Mouse (Mus musculus): ENCODE results near the gene Pdxk. TPM values are rescaled to one million over a fixed set of nuclear protein-coding genes. Genes with fewer than 3 reads are reported as not detected.

Gene Pdxk
- polyA plus RNA-seq, 1 experiment from 2014 or later, result 8.3 TPM

DNA sequence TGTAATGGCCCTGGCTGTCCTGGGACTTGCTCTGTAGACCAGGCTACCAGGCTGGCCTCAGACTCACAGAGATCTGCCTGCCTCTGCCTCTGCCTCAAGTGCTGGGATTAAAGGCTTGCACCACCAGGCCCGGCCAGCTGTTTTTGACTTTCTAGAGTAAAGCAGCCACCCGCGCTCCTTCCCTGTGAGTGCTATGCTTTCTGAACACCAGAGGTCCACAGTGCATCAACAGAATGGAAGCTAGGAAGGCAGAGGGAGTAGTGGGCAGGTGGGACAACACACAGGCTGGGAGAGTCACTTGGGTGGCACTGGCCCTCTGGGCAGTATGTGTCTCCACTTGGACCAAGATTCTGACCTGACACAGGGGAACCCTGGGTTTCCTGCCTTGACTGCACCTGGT, 69.4 kb downstream of the Pdxk start:
- H3K4me3 ChIP-seq (ENCODE audit: low read depth, low read length), result no peak overlapping the region
- 86% methylated on average over 3 of the region's 3 CpGs for WGBS
- H3K36me3 ChIP-seq (ENCODE audit: control insufficient read depth, insufficient read depth, low read length), result peaks cover 5% of the 10 kb centered on the region
- H3K4me2 ChIP-seq (ENCODE audit: low read depth, severe bottlenecking), result no peak overlapping the region
- H3K27ac ChIP-seq (replicated peaks; ENCODE audit: low read depth, low read length), result no peak overlapping the region; the same call in 1 of the 2 replicates
- H3K27me3 ChIP-seq (ENCODE audit: control insufficient read depth, insufficient read depth, low read length), result peaks cover 16% of the 10 kb centered on the region
- H3K9me3 ChIP-seq (ENCODE audit: control insufficient read depth, low read length), result no peaks in the 10 kb centered on the region
- ATAC-seq (ENCODE audit: insufficient number of reproducible peaks, low FRiP score, low TSS enrichment, low read depth) (no peak), DNase-seq (ENCODE audit: low spot score) (peak; percentile 30)
- no peak overlapping the region for H3K9ac ChIP-seq (ENCODE audit: low read length)
- H3K4me1 ChIP-seq (ENCODE audit: control insufficient read depth, insufficient read depth, low read length), result 0 out of 2 replicates have a peak, but pooled peaks cover 3% of the 10 kb centered on the region

- no peaks in the 10 kb centered on the region for H3K36me3 ChIP-seq (ENCODE audit: control insufficient read depth, insufficient read depth, low read length)
- ATAC-seq (ENCODE audit: insufficient number of reproducible peaks, low FRiP score, low TSS enrichment, low read depth), result no peak
- DNase-seq (ENCODE audit: low spot score), result peak; percentile 80
- H3K27me3 ChIP-seq (ENCODE audit: control insufficient read depth, insufficient read depth, low read length), result peaks cover 16% of the 10 kb centered on the region
- peak overlapping the region; percentile 20; the same call in 1 of the 2 replicates for H3K4me2 ChIP-seq (ENCODE audit: low read depth, severe bottlenecking)
- no peak overlapping the region for H3K4me3 ChIP-seq (ENCODE audit: low read depth, low read length)
- WGBS, result 5% methylated on average over 18 of the region's 18 CpGs
- H3K9ac ChIP-seq (ENCODE audit: low read length), result no peak overlapping the region
- no peaks in the 10 kb centered on the region for H3K9me3 ChIP-seq (ENCODE audit: control insufficient read depth, low read length)
- H3K4me1 ChIP-seq (ENCODE audit: control insufficient read depth, insufficient read depth, low read length), result 0 out of 2 replicates have a peak, but pooled peaks cover 3% of the 10 kb centered on the region
- no peak overlapping the region for H3K27ac ChIP-seq (replicated peaks; ENCODE audit: low read depth, low read length)
These were observed 72.7 kb downstream of the Pdxk start for GRCm38 (mm10) chr10:78392072-78392471.

- Histone ChIP-seq H3K9me3 (ENCODE audit: control insufficient read depth, low read length) (no peaks in the 10 kb centered on the region), H3K36me3 (ENCODE audit: control insufficient read depth, insufficient read depth, low read length) (no peaks in the 10 kb centered on the region), H3K4me3 (ENCODE audit: low read depth, low read length) (no peak overlapping the region), H3K27me3 (ENCODE audit: control insufficient read depth, insufficient read depth, low read length) (peaks cover 16% of the 10 kb centered on the region), H3K27ac (replicated peaks; ENCODE audit: low read depth, low read length) (no peak overlapping the region), H3K4me2 (ENCODE audit: low read depth, severe bottlenecking) (no peak overlapping the region), H3K4me1 (ENCODE audit: control insufficient read depth, insufficient read depth, low read length) (0 out of 2 replicates have a peak, but pooled peaks cover 3% of the 10 kb centered on the region), H3K9ac (ENCODE audit: low read length) (no peak overlapping the region)
- DNase-seq (ENCODE audit: low spot score) (no peak), ATAC-seq (ENCODE audit: insufficient number of reproducible peaks, low FRiP score, low TSS enrichment, low read depth) (no peak)
- 11% methylated on average over 4 of the region's 4 CpGs for WGBS
These were observed 73.7 kb downstream of the Pdxk start for GRCm38 (mm10) chr10:78390982-78391470.

GRCm38 (mm10) chr10:78388216-78388980, 76.4 kb downstream of the Pdxk start:
- Histone ChIP-seq H3K36me3 (ENCODE audit: control insufficient read depth, insufficient read depth, low read length) (no peaks in the 10 kb centered on the region), H3K27ac (replicated peaks; ENCODE audit: low read depth, low read length) (no peak overlapping the region), H3K4me1 (ENCODE audit: control insufficient read depth, insufficient read depth, low read length) (0 out of 2 replicates have a peak, but pooled peaks cover 3% of the 10 kb centered on the region), H3K4me3 (ENCODE audit: low read depth, low read length) (no peak overlapping the region), H3K9ac (ENCODE audit: low read length) (no peak overlapping the region), H3K27me3 (ENCODE audit: control insufficient read depth, insufficient read depth, low read length) (peaks cover 16% of the 10 kb centered on the region), H3K4me2 (ENCODE audit: low read depth, severe bottlenecking) (no peak overlapping the region), H3K9me3 (ENCODE audit: control insufficient read depth, low read length) (no peaks in the 10 kb centered on the region)
- DNase-seq (ENCODE audit: low spot score), result no peak
- 62% methylated on average over 20 of the region's 20 CpGs for WGBS
- ATAC-seq (ENCODE audit: insufficient number of reproducible peaks, low FRiP score, low TSS enrichment, low read depth), result no peak

Small RNA genes lying within 50 kb of the gene (microRNA-seq; reads per million reads assigned to microRNA genes)
- gene Mir6410, result not detected
- 0.92 reads per million for gene Mir6907
- not detected for gene Mir6908

Other genes starting within 250 kb of the Pdxk start
- gene Trappc10, start 220.3 kb downstream of the Pdxk start, polyA plus RNA-seq (2014; fragmentation: Nextera tagmentation; extraction: Ambion mirVana), result 12.0 and 14.4 TPM in 2 replicates
- 37.4 and 38.0 TPM in 2 replicates for gene Agpat3, start 112.5 kb downstream of the Pdxk start, polyA plus RNA-seq (2014; fragmentation: Nextera tagmentation; extraction: Ambion mirVana)
- 272 and 283 TPM in 2 replicates for gene Rrp1, start 51.9 kb downstream of the Pdxk start, polyA plus RNA-seq (2014; fragmentation: Nextera tagmentation; extraction: Ambion mirVana)
- gene Cstb, start 39.3 kb downstream of the Pdxk start, polyA plus RNA-seq (2014; fragmentation: Nextera tagmentation; extraction: Ambion mirVana), result 169 TPM in 2 replicates
- gene Olfr1358, start 52.5 kb upstream of the Pdxk start, polyA plus RNA-seq (2014; fragmentation: Nextera tagmentation; extraction: Ambion mirVana), result not detected in 2 replicates
- 24.6 and 29.2 TPM in 2 replicates for gene Ilvbl, start 109.4 kb upstream of the Pdxk start, polyA plus RNA-seq (2014; fragmentation: Nextera tagmentation; extraction: Ambion mirVana)
- gene Syde1, start 127.0 kb upstream of the Pdxk start, polyA plus RNA-seq (2014; fragmentation: Nextera tagmentation; extraction: Ambion mirVana), result 19.9 and 22.6 TPM in 2 replicates
- gene Olfr1357, start 153.1 kb upstream of the Pdxk start, polyA plus RNA-seq (2014; fragmentation: Nextera tagmentation; extraction: Ambion mirVana), result not detected in 2 replicates

All from limb, embryonic 11.5 days (tissue).